Mouse (Mus musculus): ENCODE data around the gene Dnm2. TPM values are rescaled to one million over a fixed set of nuclear protein-coding genes. Genes with fewer than 3 reads are reported as not detected.
"Not testable (repeated sequence)": the region's sequence is repeated elsewhere in the genome, so short reads cannot be mapped to it uniquely, and the experiment has no call there.

Dnm2 gene
- polyA plus RNA-seq, 1 experiment from 2014 or later: 75.3 TPM

DNA sequence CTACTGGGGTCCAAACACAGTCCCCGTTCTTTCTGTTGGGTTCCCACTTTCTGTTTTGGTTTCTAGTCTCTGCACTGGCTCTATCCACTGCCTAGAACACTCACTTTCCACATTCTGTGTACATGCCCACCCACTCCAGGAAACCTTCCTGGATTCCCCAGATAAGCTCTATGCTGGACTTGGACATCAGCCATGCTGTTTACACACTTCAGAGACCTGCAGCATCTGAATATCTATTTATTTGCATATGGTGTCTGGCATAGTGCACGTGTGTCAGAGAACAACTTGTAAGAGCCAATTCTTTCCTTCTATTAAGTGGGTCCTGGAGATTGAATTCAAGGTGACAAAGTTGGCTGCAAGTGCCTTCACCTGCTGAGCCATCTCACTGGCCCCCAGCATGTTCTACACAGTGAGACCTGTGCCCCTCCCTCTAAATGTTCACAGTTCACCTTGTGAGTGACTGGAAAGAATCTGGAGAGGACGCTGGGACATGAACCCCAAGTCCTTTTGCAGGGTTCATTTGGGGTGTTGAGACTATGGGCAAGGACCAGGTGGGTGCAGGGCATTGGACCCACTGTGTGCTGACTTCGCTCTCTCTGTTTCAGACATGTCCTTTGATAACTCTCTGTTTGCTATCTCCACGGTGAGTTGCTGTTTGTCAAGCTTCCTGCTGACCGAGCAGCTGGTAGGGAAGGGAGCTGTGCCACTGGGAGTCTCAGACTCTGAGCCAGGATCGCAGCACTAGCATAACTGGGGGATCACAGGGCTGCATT lies 115.5 kb downstream of the Dnm2 start:
- 79% methylated on average over 7 of the region's 7 CpGs for WGBS
- Histone ChIP-seq H3K4me1 (peaks cover 7% of the 10 kb centered on the region), H3K9ac (no peak overlapping the region), H3K36me3 (no peaks in the 10 kb centered on the region), H3K4me3 (no peak overlapping the region), H3K27ac (no peak overlapping the region), H3K9me3 (no peaks in the 10 kb centered on the region), H3K27me3 (no peaks in the 10 kb centered on the region), H3K4me2 (replicated peaks) (no peak overlapping the region)
- no peak for ATAC-seq (ENCODE audit: insufficient number of reproducible peaks, insufficient read depth, low FRiP score, low TSS enrichment)

DNA sequence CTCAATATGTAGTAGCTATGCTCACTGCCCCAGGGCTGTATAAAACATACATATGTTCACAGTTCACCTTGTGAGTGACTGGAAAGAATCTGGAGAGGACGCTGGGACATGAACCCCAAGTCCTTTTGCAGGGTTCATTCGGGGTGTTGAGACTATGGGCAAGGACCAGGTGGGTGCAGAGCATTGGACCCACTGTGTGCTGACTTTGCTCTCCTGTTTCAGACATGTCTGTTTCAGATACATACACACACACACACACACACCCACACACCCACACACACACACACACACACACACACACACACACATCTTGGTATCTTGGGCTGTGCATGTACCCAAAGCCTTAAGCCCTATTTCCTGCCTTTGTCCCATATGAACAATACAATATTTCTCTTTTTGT lies 117.3 kb downstream of the Dnm2 start:
- not testable (repeated sequence) for H3K4me3 ChIP-seq; H3K27ac ChIP-seq; H3K36me3 ChIP-seq; H3K27me3 ChIP-seq; H3K9ac ChIP-seq; H3K9me3 ChIP-seq; H3K4me1 ChIP-seq; ATAC-seq (ENCODE audit: insufficient number of reproducible peaks, insufficient read depth, low FRiP score, low TSS enrichment); H3K4me2 ChIP-seq (replicated peaks)
- WGBS: 90% methylated on average over 2 of the region's 2 CpGs

DNA sequence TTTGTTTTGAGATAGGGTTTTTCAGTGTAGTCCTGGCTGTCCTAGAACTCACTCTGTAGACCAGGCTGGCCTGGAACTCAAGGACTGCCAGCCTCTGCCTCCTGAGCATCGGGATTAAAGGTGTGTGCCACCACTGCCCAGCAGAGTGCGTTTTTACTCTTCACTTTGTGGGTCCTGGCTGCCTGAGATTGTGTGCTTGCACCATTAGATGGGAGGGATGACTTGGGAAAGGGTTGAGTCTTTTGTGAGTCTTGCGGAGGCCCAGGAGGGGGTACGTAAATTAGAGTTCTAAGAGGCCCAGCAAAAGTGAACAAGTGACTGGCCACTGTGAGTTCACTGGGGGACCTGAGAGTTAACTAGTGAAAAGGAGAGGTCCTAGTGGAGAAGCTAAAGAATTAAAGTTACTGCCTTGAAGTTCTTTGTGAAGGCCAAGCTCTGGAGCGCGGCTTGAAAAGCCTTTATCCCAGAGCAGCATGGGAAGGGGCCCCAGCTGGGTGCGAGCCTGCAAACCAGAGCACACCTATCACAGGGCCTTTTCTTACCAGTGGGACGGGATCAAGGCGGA lies 120.7 kb downstream of the Dnm2 start:
- Histone ChIP-seq H3K9ac (peak overlapping the region; percentile 16), H3K4me1 (peaks cover 19% of the 10 kb centered on the region), H3K36me3 (peaks cover 8% of the 10 kb centered on the region), H3K27ac (peak overlapping the region; percentile 99), H3K27me3 (no peaks in the 10 kb centered on the region), H3K4me2 (replicated peaks) (peak overlapping the region; percentile 53), H3K4me3 (peak overlapping the region; percentile 77), H3K9me3 (no peaks in the 10 kb centered on the region)
- ATAC-seq (ENCODE audit: insufficient number of reproducible peaks, insufficient read depth, low FRiP score, low TSS enrichment): peak; percentile 83
- whole genome bisulfite sequencing: 6% methylated on average over 9 of the region's 9 CpGs

DNA sequence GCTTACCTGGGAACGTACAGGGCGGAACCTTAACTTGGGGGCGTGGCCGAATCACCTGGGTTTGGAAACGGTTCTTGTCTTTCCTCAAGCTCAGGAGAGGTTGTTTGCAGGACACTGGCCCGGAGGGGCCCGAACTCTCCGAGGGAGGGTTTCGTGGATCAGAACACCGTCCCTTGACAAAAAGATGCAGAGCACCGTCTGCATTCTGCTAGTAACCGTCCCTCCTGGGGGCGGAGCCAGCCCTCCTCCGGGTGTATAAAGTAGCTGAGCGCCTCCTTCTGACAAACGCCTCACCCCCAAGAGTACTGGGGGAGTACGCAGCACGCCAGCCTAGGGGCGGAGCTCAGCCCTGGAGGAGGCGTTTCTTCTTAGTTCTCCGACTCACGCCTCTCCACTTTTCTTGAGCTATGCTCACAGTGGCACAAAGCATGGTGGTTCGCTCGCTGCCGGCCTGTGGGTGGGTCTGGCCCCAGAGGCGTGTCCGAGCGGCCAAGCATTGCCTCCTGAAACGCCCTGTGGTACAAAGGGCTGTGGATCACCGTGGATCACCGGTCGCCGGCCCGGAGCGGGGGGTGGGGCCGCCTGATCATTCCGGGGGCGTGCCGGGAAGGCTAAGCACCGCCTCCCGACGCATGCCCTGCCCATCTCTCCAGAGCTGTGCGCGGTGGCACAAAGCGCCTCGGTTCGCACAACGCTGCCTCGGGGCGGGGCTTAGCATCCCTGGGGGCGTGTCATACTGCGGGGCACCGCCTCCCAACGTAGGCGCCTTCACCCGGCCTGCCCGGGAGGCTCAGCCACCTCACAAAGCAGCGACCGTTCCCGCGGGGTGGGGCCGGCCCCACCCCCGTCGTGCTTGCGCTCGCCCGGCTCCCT lies 121.4 kb downstream of the Dnm2 start:
- Histone ChIP-seq H3K4me2 (replicated peaks) (peak overlapping the region; percentile 53), H3K27me3 (no peaks in the 10 kb centered on the region), H3K4me1 (peaks cover 19% of the 10 kb centered on the region), H3K4me3 (peak overlapping the region; percentile 77), H3K36me3 (peaks cover 14% of the 10 kb centered on the region), H3K9ac (peak overlapping the region; percentile 16), H3K9me3 (no peaks in the 10 kb centered on the region), H3K27ac (peak overlapping the region; percentile 99)
- peak; percentile 95 for ATAC-seq (ENCODE audit: insufficient number of reproducible peaks, insufficient read depth, low FRiP score, low TSS enrichment)
- WGBS: under 1% methylated on average over 55 of the region's 67 CpGs

DNA sequence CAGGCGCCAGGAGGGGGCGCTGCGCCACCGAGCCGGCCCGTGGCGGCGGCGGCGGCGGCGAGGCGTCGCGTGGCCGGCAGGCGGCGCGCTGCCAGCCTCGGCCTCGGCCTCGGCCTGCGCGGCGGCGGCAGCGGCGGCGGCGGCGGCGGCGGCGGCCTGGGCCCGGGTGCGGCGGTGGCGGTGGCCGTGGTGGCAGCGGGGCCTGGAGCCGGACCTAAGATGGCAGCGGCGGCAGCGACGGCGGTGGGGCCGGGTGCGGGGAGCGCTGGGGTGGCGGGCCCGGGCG lies 122.0 kb downstream of the Dnm2 start, which contains the start of gene Carm1:
Carm1 (plus strand) TSS at position 106 of the 286 bp plus-strand sequence.
- no peak; the same call in 1 of the 2 replicates for ATAC-seq (ENCODE audit: insufficient number of reproducible peaks, insufficient read depth, low FRiP score, low TSS enrichment)
- Histone ChIP-seq H3K4me3 (peak within 1 kb of the TSS; percentile 77), H3K9ac (peak within 1 kb of the TSS; percentile 96), H3K36me3 (peaks cover 19% of the 10 kb centered on the region), H3K27ac (peak within 1 kb of the TSS; percentile 99), H3K4me1 (peaks cover 19% of the 10 kb centered on the region), H3K4me2 (replicated peaks) (peak within 1 kb of the TSS; percentile 67), H3K9me3 (no peaks in the 10 kb centered on the region), H3K27me3 (no peaks in the 10 kb centered on the region)
- under 1% methylated on average over 35 of the region's 52 CpGs for WGBS

DNA sequence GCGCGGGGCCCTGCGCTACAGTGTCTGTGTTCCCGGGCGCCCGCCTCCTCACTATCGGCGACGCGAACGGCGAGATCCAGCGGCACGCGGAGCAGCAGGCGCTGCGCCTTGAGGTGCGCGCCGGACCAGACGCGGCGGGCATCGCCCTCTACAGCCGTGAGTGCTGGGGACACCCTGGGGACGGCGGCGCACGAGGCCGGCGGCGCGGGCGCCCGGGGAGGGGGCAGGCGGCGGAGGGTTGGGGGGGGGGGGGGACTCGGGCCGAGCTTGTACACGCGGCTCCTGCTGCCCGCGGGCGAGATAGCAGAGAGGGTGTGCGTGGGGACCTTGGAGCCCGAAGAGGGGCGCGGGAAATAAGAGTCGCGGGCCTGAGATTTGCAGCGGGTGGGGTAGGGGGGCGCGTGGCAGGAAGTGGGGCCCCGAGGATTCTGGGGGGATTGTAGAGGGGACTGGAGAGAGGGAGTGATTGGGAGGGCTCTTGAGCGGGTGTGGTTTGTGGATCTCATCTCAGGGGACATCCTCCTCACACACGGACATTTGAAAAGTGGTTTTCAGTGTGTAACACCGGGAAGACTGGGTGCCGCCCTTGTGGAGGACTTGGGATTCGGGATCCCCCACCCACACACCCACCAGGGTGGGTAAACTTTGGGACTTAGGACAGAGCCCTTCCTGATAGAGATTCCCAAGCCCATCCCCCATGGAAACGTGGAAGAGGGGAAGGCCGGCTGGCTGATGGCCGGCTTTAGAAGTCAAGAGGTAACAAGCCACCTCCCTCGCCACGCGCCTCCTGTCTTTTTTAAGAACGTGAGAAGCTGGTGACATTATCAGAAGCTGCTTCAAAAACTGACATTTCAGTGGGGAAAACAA lies 122.6 kb downstream of the Dnm2 start:
- Histone ChIP-seq H3K36me3 (peaks cover 19% of the 10 kb centered on the region), H3K4me1 (peaks cover 19% of the 10 kb centered on the region), H3K4me3 (peak overlapping the region; percentile 77), H3K9ac (peak overlapping the region; percentile 96), H3K9me3 (no peaks in the 10 kb centered on the region), H3K27me3 (no peaks in the 10 kb centered on the region), H3K4me2 (replicated peaks) (peak overlapping the region; percentile 67), H3K27ac (peak overlapping the region; percentile 99)
- under 1% methylated on average over 31 of the region's 66 CpGs for WGBS
- ATAC-seq (ENCODE audit: insufficient number of reproducible peaks, insufficient read depth, low FRiP score, low TSS enrichment): peak; percentile 1; the same call in 1 of the 2 replicates

DNA sequence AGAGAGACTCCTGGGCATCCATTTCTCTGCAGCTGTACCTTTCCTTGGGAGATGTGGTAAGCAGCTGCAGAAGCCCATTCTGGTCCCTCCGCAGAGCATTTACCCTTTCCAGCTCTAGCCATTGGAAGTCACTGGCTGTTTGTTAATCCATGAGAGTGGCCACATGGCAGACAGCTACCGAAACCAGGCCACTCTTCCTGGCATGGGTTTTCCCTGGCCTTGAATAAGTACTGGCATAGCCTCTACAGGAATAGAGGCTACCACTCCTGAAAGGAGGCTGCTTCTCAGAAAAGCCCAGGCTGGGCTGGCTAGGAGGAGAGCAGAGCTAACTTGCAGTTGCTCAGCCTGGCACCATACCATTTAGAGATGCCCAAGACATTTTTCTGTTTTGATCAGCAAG lies 126.3 kb downstream of the Dnm2 start:
- no peak overlapping the region for H3K27ac ChIP-seq

DNA sequence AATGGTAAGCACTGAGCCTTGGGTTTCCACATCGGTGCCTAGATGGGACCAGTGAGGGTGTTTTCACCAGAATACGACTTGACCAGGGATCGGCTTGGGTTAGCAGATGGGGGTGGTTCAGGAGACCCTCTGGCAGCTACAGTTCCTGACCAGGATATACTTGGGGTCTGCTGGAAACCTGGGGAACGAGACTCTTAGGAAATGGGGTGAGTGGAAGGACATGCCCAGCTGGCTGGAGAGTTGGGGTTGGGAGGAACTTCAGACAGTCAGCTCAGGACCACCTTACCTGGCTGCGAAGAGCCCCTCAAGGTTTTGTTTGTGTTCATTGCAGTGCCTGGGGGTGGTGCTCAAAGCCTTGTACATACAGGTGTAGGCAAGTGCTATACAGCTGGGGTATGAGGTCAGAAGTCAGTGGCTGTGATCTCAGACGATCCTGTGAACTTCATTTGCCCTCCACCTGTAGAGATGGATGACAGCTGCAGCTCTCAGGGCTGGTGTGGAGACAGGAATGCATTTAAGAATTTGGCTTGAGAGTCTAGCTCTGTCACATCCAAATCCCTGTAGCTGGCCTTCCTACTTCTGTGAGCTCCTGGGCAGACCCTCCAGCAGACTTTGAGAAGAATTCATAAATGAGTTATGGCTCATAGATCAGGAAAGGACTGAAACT lies 129.0 kb downstream of the Dnm2 start:
- ATAC-seq (ENCODE audit: insufficient number of reproducible peaks, insufficient read depth, low FRiP score, low TSS enrichment): no peak
- Histone ChIP-seq H3K27ac (no peak overlapping the region), H3K4me2 (replicated peaks) (no peak overlapping the region), H3K9me3 (no peaks in the 10 kb centered on the region), H3K4me3 (no peak overlapping the region), H3K36me3 (peaks cover 38% of the 10 kb centered on the region), H3K27me3 (no peaks in the 10 kb centered on the region), H3K4me1 (peaks cover 2% of the 10 kb centered on the region; the same call in 1 of the 2 replicates), H3K9ac (no peak overlapping the region)
- 88% methylated on average over 6 of the region's 6 CpGs for WGBS

More for the DNA sequence above, 126.3 kb downstream of the Dnm2 start:
- 91% methylated on average over 2 of the region's 2 CpGs for WGBS
- Histone ChIP-seq H3K9me3 (no peaks in the 10 kb centered on the region), H3K4me2 (replicated peaks) (no peak overlapping the region), H3K27me3 (no peaks in the 10 kb centered on the region), H3K9ac (no peak overlapping the region), H3K36me3 (peaks cover 24% of the 10 kb centered on the region), H3K4me1 (peaks cover 10% of the 10 kb centered on the region), H3K4me3 (no peak overlapping the region)
- no peak for ATAC-seq (ENCODE audit: insufficient number of reproducible peaks, insufficient read depth, low FRiP score, low TSS enrichment)

DNA sequence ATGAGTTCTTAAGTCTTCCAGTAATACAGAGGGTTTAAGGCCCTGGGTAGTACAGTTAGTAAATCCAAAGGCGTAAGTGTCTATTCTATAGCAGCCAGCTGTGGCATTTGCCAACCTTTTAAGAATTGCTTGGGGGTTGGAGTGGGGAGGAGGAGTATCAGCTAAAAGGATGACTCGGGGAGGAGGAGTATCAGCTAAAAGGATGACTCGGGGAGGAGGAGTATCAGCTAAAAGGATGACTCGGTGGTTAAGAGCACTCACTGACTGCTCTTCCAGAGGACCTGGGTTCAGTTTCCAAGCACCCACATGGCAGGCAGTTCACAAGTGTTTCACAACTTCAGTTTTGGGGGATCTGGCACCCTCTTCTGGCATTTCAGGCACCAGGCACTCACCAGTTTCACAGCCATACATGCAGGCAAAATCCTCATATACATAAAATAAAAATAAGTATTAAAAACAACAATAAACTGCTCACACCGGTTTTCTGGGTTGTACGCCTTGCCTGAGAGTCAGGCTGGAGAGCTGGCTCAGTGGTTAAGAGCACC lies 130.6 kb downstream of the Dnm2 start:
- no peak overlapping the region for H3K4me3 ChIP-seq
- H3K9me3 ChIP-seq: no peaks in the 10 kb centered on the region
- no peak overlapping the region for H3K9ac ChIP-seq
- H3K36me3 ChIP-seq: peaks cover 36% of the 10 kb centered on the region
- H3K4me1 ChIP-seq: no peaks in the 10 kb centered on the region
- H3K27ac ChIP-seq: no peak overlapping the region
- H3K4me2 ChIP-seq (replicated peaks): no peak overlapping the region
- ATAC-seq (ENCODE audit: insufficient number of reproducible peaks, insufficient read depth, low FRiP score, low TSS enrichment): no peak
- WGBS: 87% methylated on average over 6 of the region's 6 CpGs
- H3K27me3 ChIP-seq: no peaks in the 10 kb centered on the region

DNA sequence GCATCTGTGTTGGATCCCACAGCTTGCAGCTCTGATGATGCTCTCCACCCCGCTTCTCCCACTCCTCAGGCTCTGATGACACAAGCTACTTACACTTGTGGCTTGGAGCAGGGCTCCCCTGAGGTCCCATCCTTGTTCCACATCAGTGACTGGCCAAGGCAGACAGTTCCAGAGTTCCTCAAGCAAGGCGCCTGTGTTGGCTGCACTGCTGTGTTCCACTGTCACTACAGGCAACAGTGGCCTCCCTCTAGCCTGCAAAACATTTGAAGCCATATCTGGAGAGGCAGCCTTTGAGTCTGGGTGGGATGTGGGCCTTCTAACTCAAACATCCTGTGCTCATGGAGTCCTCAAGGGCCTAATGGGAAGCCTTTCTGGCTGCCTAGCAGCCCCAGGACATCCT lies 132.3 kb downstream of the Dnm2 start:
- H3K4me1 ChIP-seq: no peaks in the 10 kb centered on the region
- H3K27me3 ChIP-seq: no peaks in the 10 kb centered on the region
- peaks cover 28% of the 10 kb centered on the region for H3K36me3 ChIP-seq
- WGBS: 91% methylated on average over 2 of the region's 2 CpGs
- H3K4me2 ChIP-seq (replicated peaks): no peak overlapping the region
- no peak overlapping the region for H3K9ac ChIP-seq
- no peak for ATAC-seq (ENCODE audit: insufficient number of reproducible peaks, insufficient read depth, low FRiP score, low TSS enrichment)
- no peaks in the 10 kb centered on the region for H3K9me3 ChIP-seq
- H3K27ac ChIP-seq: no peak overlapping the region
- no peak overlapping the region for H3K4me3 ChIP-seq

All from embryonic facial prominence, embryonic 12.5 days (tissue).